Mouse (Mus musculus) midbrain, embryonic 10.5 days (tissue): Measurements from ENCODE around the gene Fthl17a. TPM values are rescaled to one million over a fixed set of nuclear protein-coding genes. Genes with fewer than 3 reads are reported as not detected.

Source experiments
- DNase-seq: peaks from one replicate; pipeline ENCODE4 v3.0.0-alpha.2; 2017; ENCODE audit warnings: low spot score
- H3K27ac ChIP-seq: fragments of 300-500 bp; sonication (generic); replicated peaks from 2 replicates; pipeline ENCODE4 v1.5.1; 2016; ENCODE audit warnings: mild to moderate bottlenecking
- H3K27me3 ChIP-seq: fragments of 300-500 bp; sonication (generic); 2 replicates; pipeline ENCODE4 v1.6.1; 2016; ENCODE audit warnings: low read depth, mild to moderate bottlenecking; ENCODE audit not compliant: poor library complexity, severe bottlenecking
- H3K36me3 ChIP-seq: fragments of 300-500 bp; sonication (generic); 2 replicates; pipeline ENCODE4 v1.6.1; 2016; ENCODE audit warnings: mild to moderate bottlenecking, moderate library complexity
- H3K4me1 ChIP-seq: fragments of 300-500 bp; sonication (generic); 2 replicates; pipeline ENCODE4 v1.6.1; 2016
- H3K4me3 ChIP-seq: fragments of 300-500 bp; sonication (generic); 2 replicates; pipeline ENCODE4 v1.5.1; 2016; ENCODE audit warnings: mild to moderate bottlenecking, moderate library complexity
- H3K9me3 ChIP-seq: fragments of 300-500 bp; sonication (generic); replicated peaks from 2 replicates; pipeline ENCODE4 v1.6.1; 2016; ENCODE audit warnings: mild to moderate bottlenecking
- WGBS: fragments of 180-500 bp; shearing (Covaris S2); methylation state at CpG from one replicate; pipeline ENCODE4 v1.1.7; 2016; 5-methylcytosine and 5-hydroxymethylcytosine counted together
- polyA plus RNA-seq: library from polyadenylated mRNA; unstranded; fragments of >200 nt; fragmentation: Nextera tagmentation; extraction: Ambion mirVana; gene quantifications from 2 replicates; pipeline ENCODE4 v1.2.1, GENCODE M21; 2016

Gene Fthl17a
- not detected in 2 replicates for polyA plus RNA-seq

DNA sequence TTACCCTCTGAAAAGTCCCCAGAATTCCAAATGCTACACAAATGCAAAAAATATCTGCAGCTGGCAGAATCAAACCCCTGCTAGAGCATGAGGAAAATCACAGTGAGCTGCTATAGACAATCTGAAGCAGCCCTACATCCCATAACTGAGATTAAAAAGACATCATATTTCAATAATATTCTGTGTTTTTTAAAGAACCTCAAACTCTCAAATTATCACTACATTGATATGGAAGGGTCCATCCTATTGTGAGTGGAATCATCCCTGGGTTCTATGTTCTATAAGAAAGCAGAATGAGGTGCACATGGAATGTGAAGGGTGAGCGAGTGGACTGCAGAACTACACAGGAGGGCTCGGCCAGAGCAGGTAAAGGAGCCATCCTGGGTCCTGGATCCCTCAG lies at the start of gene Fthl17a:
TSS of gene Fthl17a (plus strand) at position 301 of the 400 bp plus-strand sequence.
- no peak within 1 kb of the TSS for H3K4me3 ChIP-seq
- H3K9me3 ChIP-seq = no peaks in the 10 kb centered on the region
- H3K4me1 ChIP-seq = no peaks in the 10 kb centered on the region
- no peak within 1 kb of the TSS for H3K27ac ChIP-seq
- H3K36me3 ChIP-seq = no peaks in the 10 kb centered on the region
- H3K27me3 ChIP-seq = no peaks in the 10 kb centered on the region
- WGBS = 93% methylated on average over 2 of the region's 2 CpGs
- no peak for DNase-seq

- Histone ChIP-seq H3K27ac (no peak overlapping the region), H3K9me3 (no peaks in the 10 kb centered on the region), H3K36me3 (no peaks in the 10 kb centered on the region), H3K27me3 (no peaks in the 10 kb centered on the region), H3K4me1 (no peaks in the 10 kb centered on the region), H3K4me3 (no peak overlapping the region)
- no peak for DNase-seq
- WGBS = 88% methylated on average over 2 of the region's 2 CpGs
Measured at GRCm38 (mm10) chrX:85207001-85207400, 42.5 kb upstream of the Fthl17a start.

GRCm38 (mm10) chrX:85226883-85227282 lies 22.6 kb upstream of the Fthl17a start:
- Histone ChIP-seq H3K36me3 (no peaks in the 10 kb centered on the region), H3K4me1 (no peaks in the 10 kb centered on the region), H3K9me3 (no peaks in the 10 kb centered on the region), H3K4me3 (no peak overlapping the region), H3K27ac (no peak overlapping the region), H3K27me3 (peaks cover 9% of the 10 kb centered on the region; the same call in 1 of the 2 replicates)
- DNase-seq = no peak

- no peaks in the 10 kb centered on the region; the same call in 1 of the 2 replicates for H3K27me3 ChIP-seq
- H3K9me3 ChIP-seq = no peaks in the 10 kb centered on the region
- H3K4me1 ChIP-seq = no peaks in the 10 kb centered on the region
- WGBS = 68% methylated on average over 8 of the region's 8 CpGs
- no peak overlapping the region for H3K27ac ChIP-seq
- H3K36me3 ChIP-seq = no peaks in the 10 kb centered on the region
- no peak overlapping the region for H3K4me3 ChIP-seq
- DNase-seq = no peak
Measured at GRCm38 (mm10) chrX:85271821-85272220, 22.3 kb downstream of the Fthl17a start.

DNA sequence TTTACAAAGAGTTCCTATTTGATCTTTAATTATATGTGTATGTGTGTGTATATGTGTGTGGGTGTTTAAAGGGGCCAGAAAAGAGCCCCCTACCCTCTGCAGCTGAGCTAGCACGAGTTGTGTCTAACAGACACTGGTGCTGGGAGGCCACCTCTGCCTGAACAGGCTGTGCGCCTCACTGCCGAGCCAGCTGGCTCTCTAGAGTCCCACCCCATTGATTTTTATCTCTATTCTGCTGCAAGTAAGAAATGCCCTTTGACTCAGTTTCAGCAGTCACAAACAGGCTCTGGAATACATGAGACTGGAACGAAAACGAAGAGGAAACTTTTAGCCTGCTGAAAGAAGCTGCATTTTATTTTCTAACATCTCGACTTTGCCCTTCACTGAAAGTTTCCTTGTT lies 22.8 kb downstream of the Fthl17a start:
- WGBS = 69% methylated on average over 6 of the region's 6 CpGs
- no peaks in the 10 kb centered on the region for H3K36me3 ChIP-seq
- H3K4me1 ChIP-seq = no peaks in the 10 kb centered on the region
- H3K27ac ChIP-seq = no peak overlapping the region
- H3K4me3 ChIP-seq = no peak overlapping the region
- H3K9me3 ChIP-seq = no peaks in the 10 kb centered on the region
- DNase-seq = no peak
- no peaks in the 10 kb centered on the region; the same call in 1 of the 2 replicates for H3K27me3 ChIP-seq

GRCm38 (mm10) chrX:85289846-85290245 lies 40.4 kb downstream of the Fthl17a start:
- 82% methylated on average over 1 of the region's 1 CpGs for WGBS
- H3K27me3 ChIP-seq = 0 out of 2 replicates have a peak, but pooled peaks cover 4% of the 10 kb centered on the region

DNA sequence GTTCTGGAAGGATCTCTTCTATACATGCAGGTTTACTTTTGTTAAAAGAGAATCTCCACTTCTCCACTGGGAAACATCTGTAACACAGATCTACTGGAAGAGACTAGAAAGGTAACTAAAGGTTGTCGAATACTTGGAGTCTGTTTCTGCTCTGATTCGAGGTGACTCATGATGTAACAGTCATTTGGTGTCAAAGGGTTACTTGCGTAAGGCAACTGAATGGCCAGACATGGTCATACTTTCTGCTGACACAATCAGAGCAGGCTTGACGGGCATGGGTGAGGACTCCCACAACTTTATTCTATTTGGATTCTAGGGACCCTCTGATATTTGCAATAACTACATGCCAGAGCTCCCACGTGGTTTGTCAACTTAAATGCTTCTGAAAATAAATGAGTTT lies 43.3 kb downstream of the Fthl17a start:
- Histone ChIP-seq H3K9me3 (no peaks in the 10 kb centered on the region), H3K4me3 (no peak overlapping the region), H3K36me3 (no peaks in the 10 kb centered on the region), H3K27me3 (0 out of 2 replicates have a peak, but pooled peaks cover 4% of the 10 kb centered on the region), H3K27ac (no peak overlapping the region), H3K4me1 (no peaks in the 10 kb centered on the region)
- DNase-seq = no peak
- 85% methylated on average over 5 of the region's 5 CpGs for WGBS

More at GRCm38 (mm10) chrX:85289846-85290245, 40.4 kb downstream of the Fthl17a start:
- no peaks in the 10 kb centered on the region for H3K36me3 ChIP-seq
- no peaks in the 10 kb centered on the region for H3K4me1 ChIP-seq
- DNase-seq = no peak
- no peak overlapping the region for H3K4me3 ChIP-seq
- no peak overlapping the region for H3K27ac ChIP-seq
- no peaks in the 10 kb centered on the region for H3K9me3 ChIP-seq

- H3K4me3 ChIP-seq = no peak overlapping the region
- H3K27me3 ChIP-seq = 0 out of 2 replicates have a peak, but pooled peaks cover 4% of the 10 kb centered on the region
- no peak for DNase-seq
- H3K9me3 ChIP-seq = no peaks in the 10 kb centered on the region
- WGBS = 59% methylated on average over 3 of the region's 3 CpGs
- no peak overlapping the region for H3K27ac ChIP-seq
- H3K4me1 ChIP-seq = no peaks in the 10 kb centered on the region
- H3K36me3 ChIP-seq = no peaks in the 10 kb centered on the region
Measured at GRCm38 (mm10) chrX:85294001-85294400, 44.5 kb downstream of the Fthl17a start.

DNA sequence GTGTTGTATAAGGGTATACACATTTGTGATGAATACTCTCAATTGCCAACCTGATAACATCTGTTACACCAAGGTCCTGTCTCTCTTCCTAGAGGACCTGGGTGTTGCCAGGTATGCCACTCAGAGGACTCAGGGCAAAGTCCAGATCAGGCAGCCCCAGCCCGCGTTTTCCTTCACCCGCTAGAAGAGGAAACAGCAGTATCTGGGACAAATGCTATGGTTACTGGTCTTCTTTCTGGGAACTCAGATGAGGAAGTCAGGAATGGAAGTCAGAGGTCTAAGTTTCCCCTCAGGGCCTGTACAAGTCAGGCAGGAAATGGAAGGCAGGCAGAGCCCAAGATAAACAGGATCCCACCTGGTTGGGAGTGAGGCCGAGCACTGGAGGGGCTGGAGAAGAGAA lies 55.2 kb downstream of the Fthl17a start:
- Histone ChIP-seq H3K4me1 (no peaks in the 10 kb centered on the region), H3K36me3 (no peaks in the 10 kb centered on the region), H3K9me3 (no peaks in the 10 kb centered on the region), H3K27ac (no peak overlapping the region), H3K4me3 (no peak overlapping the region), H3K27me3 (no peaks in the 10 kb centered on the region)
- no peak for DNase-seq
- 97% methylated on average over 4 of the region's 4 CpGs for WGBS

DNA sequence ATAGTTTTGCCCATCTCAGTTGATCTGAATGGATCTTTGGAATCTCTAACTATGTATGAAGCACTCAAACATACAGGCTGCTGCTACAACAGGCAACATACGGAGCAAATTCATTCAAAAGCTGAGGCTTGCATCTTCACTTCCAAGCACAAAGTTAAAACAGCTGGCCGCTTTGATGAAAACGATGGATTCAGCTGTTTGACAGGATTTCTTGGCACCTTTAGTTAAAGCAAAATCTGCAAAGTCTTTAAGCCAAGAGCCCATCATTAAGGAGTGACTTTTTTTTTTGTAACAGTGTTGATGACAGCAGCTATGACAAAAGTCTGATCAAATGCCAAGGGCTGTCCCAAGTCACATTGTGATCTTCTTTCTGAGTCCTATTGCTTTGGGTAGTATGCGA lies 69.1 kb downstream of the Fthl17a start:
- peaks cover 10% of the 10 kb centered on the region; the same call in 1 of the 2 replicates for H3K27me3 ChIP-seq
- H3K36me3 ChIP-seq = no peaks in the 10 kb centered on the region
- H3K4me1 ChIP-seq = no peaks in the 10 kb centered on the region
- 87% methylated on average over 4 of the region's 4 CpGs for WGBS
- no peak for DNase-seq
- no peak overlapping the region for H3K27ac ChIP-seq
- H3K4me3 ChIP-seq = no peak overlapping the region
- H3K9me3 ChIP-seq = no peaks in the 10 kb centered on the region

- Histone ChIP-seq H3K4me3 (no peak overlapping the region), H3K9me3 (no peaks in the 10 kb centered on the region), H3K36me3 (no peaks in the 10 kb centered on the region), H3K27ac (no peak overlapping the region), H3K27me3 (peaks cover 10% of the 10 kb centered on the region; the same call in 1 of the 2 replicates), H3K4me1 (no peaks in the 10 kb centered on the region)
- WGBS = 29% methylated on average over 1 of the region's 1 CpGs
- no peak for DNase-seq
Measured at GRCm38 (mm10) chrX:85319193-85319592, 69.7 kb downstream of the Fthl17a start.
